Mouse (Mus musculus): ENCODE measurements around the gene Edaradd.

Edaradd gene

DNA sequence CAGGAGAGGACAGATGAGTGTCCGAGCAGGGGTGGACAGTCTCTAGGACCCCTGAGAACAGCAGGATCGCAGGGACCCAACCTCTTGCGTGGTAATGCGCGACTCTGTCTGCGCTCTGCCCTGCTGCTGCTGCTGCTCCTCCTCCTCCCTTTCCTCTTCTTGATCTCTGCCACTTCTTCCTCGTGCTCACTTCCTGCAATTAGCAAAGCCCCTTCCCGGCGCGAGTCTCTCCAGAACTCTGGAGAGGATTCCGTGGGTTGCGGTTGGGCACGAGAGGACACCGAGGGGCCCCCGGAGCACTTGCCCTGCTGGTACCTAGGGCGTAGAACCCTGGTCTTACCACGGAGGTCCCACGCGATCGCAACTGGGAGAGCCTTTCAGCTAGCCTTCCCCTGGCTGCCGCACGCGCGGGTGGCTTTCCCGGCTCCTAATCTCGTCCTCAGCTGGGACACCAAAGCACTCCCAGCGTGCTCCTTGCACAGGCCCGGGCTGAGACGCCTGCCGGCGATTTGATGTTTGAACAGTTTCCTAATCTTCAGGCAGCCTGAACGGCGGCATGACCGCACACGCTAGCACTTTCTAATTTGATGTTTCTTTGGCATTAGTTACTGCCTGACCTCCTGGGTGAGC is at the start of gene Edaradd:
Gene Edaradd (minus strand): TSS at position 484 of the 630 bp plus-strand sequence.
- peak in 1 of 2 experiments; percentile 38 for DNase-seq (ENCODE audit: low spot score in 2 of 2)

DNA sequence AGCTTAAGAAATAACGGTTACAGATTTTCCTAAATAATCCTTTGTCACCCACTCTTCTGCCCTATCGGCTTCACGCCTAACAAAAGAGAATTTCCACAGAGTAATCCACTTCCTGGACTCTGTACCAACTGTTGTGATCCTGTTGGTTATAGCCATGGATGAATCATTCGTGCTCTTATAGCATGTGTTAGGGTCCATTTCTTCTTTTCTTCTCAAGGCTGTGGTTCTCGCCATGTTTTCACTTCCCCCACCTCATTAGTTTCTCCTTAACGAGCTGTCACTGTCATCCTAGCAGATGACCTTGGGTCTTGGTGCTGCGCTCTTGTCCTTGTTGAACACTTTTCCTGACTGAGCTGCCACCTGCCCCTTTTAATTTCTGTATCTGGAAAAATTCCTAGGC is 49.5 kb upstream of the Edaradd start:
- DNase-seq (ENCODE audit: low spot score in 2 of 2), result no peak

DNA sequence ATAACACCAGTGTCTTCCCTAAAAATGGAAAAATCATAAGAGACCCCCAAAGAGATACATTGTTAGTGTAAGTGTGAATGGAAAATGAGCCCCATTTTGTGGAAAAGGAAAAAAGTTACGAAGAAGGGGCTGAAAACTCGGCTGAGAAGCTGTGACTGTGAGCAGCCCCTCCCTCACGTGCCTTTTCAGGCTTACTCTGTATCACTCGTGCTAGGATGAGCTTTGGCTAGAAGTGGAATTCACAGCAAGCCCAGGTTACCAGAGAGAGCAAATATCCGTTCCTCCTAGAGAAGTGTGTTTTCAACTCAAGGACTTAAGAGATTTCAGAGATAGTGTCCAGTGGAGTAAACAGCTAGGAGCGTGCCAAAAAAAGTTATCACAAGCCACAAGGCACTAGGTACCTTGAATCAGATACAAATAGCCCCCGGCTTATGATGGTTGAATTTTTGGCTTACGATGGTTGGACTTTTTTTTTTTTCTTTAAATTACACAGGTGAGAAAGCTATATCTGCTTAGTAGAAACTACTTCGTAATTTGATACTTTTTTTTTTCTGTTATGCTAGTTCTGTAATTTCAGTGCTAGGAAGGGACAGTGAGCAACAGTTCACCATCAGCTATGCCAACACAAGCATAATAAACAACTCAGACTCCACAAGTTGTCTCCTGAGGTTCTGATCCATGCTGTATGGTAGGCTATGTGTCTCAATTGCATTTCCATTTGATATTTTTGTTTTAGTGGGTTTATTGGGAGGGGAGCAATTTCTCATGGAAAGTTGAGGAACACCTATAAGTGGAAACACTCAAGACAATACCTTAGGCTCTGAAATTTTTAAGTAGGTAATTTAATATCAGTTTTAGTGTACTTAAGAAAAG is 48.6 kb upstream of the Edaradd start:
- DNase-seq (ENCODE audit: low spot score in 2 of 2), result no peak

DNA sequence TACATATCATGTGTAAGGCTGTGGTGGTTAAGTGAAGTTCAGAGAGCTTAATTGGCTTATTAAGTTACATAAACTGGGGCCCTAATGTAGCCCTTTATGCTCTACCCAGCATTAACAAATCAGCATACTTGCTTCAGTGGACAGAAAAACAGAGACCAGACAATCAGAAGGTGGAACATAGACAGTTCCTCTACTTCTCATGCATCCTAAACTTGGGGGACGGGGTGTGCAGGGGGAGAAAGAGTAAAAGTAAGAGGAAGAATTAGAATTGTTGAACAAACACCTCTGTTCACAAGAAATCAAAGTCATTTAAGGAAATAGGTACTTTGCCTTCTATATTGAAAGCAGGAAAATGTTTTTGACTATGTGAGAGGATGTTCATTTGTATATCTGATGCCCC is 47.7 kb upstream of the Edaradd start:
- no peak for DNase-seq (ENCODE audit: low spot score in 2 of 2)

DNA sequence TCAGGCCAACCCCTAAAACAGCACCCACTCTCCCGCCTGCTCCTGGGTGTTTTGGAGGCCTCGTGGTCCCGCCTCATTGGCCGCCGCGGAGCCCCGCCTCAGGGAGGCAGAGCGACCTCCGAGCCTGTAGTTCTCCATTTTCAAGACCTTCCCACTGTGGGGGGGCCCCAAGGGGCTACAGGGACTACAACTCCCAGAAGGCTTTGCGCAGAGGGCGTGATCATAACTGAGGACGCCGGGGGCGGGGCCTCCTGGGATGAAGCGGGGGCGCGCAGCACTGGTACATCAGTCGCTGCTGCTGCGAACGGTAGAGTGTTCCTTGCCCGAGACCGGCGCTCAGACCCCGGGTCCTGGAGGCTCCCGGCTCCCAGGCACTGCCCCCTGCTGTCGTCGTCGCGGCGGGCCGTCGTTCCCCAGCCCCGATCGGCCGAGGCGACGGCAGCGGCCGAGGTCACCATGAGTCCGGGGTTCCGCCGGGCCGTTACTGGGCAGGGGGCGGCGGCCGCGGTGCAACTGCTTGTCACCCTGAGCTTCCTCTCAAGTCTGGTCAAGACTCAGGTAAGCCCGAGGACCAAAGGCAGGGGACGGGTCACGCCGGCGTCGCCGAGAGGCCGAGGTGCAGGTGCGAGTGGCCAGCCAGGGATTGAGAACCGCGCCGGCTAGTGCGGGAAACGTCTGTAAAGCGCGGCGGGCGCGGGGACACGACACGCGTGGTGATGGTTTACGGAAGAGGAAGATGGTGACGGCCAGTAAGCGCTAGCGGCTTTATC is 45.6 kb upstream of the Edaradd start, which contains the start of gene Ero1lb:
Gene Ero1lb (plus strand): TSS at position 254 of the 770 bp plus-strand sequence.
- DNase-seq (ENCODE audit: low spot score in 2 of 2), result peak; percentile 99

DNA sequence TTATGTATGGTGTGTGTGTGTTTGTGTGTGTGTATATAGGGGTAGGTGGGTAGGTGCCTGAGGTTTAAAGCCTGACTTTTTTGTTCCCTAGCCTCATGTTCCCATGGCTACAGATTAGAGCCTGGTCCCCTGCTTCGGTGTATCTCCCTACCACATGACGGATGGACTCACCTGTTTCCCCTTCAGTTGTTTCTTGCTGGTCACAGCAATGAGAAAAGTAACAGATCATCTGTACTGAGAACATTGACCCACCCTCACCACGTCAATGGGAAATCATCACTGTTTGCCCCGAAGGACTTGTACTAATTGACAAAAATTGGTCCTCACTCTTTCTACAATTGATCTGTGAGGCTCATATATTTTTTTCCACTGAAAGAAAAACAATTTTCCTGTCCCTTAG is 42.0 kb upstream of the Edaradd start:
- no peak for DNase-seq (ENCODE audit: low spot score in 2 of 2)

DNA sequence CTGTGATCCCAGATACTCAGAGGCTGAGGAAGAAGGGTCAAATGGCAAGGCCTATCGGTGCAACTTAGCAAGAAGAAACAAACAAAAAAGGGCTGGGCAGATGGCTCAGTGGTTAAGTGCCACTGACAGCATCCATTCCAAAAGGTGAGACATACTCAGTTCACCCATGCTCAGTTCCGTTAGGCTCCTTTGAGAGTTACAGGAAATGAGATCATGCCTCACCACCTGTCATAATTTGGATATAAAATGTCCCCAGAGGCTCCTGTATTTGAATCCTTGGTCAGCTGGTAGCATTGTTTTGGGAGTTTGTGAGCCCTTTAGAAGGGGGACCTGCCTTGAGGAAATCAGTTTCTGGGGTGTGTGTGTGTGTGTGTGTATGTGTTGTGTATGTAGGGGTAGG is 41.5 kb upstream of the Edaradd start:
- no peak for DNase-seq (ENCODE audit: low spot score in 2 of 2)

DNA sequence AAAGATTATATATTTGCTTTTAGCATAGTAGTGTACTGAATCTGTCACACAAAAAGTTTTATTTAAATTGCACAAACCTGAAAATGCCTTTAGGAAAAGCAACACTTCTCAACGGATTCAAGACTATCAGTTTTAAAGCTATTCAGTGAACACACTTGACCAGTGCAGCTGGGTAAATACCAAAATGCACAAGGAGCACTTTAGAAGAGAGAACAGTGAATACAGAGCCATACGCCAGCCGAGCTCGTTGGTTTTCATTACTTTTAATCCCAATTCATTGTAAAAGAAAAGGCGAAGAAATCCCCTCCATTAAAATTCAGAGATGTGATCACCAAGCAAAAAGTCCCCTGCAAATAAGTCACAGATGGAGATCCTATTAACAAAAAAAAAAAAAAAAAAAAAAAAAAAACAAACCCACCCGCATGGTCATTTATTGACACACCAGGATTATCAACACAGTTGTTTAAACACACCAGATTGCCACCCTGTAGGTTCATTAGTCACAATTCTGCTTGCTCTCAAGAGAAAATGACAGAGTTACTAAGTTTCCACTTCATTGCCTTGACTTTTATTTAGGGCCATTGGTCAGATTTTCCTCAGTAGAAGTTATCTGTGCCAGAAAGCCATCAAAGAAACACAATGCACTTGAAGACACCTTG is 39.4 kb upstream of the Edaradd start:
- DNase-seq (ENCODE audit: low spot score in 2 of 2), result no peak

DNA sequence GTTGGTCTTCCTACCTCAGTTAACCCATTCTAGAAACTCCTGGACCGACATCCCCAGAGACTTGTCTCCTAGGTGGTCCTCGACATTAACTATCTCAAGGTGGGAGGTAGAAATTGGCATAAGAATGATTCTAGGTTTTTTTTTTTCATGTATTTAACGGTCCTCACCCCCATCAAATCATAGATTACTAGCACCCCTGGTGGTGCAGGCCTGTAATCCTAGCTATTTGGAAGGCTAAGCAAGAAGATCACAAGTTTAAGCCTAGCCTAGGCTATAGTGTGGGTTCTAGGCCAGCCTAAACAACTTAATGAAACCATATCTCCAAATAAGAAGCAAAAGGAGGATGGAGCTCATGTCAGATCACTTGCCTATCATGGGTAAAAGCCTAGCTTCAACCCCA is 38.8 kb upstream of the Edaradd start:
- no peak for DNase-seq (ENCODE audit: low spot score in 2 of 2)

DNA sequence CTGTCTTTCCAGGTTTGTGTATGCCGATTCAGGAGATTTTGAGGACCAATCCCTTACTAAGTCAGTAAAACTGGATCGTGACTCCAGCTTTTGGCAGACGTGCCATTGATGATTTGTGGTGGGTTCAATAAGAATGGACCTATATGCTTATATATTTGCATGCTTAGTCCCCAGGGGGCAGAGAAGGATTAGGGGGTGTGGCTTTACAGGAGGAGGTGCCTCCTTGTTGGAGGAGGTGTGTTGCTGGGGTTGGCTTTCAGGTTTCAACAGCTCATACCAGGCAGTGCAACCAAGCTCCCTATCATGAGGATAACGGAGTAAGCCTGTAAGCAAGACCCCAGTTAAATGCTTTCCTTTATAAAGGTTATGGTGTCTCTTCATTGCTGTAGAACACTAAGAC is 34.0 kb upstream of the Edaradd start:
- DNase-seq (ENCODE audit: low spot score in 2 of 2), result no peak

DNA sequence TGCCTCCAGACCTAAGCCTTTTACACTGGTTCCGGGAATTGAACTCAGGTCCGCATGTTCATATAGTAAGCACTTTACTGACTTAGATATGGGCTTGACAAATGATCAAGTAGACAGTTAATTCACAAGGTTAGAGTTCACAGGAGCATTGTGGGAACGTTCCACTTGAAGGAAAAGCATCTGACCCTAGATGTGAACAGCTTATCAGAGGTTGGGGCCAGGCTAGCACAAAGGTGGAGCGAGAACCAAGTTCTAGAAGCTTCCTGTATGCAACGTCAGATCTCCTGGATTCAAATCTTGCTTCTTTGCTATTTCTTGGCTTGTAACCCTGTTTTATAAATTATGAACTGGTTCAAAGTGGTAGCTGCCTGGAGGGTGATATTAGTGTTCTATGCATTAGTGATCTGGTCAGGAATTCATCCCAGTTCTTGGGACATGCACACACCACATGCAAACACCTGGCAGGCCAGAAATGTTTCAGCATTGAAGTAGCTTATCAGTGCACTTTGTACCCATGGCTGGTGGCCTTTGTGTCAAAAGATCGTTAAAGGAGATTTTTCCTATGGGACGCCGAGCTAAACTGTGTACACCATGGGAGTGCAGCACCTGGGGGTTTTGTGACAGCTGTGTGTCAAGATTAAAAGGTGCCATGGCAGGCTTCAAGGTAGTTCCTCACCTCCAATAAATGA is 23.8 kb upstream of the Edaradd start:
- no peak for DNase-seq (ENCODE audit: low spot score in 2 of 2)

DNA sequence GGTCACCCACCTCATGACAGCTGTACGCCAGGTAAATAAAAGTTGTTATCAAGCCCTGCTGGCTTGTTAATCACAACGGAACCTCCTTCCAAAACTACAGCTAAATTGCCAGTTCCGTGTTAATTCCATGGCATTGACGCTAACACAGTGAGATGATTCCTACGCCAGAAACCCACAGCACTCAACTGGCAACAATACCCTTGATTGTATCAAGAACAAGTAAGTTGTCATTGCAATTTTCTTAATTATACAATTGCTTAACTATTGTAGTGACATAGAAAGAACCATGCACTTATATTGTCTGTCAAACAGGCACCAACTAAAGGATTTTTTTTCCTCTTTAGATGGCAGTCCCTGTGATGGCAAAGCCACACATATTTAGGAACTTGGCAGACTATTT is 23.0 kb upstream of the Edaradd start:
- DNase-seq (ENCODE audit: low spot score in 2 of 2), result no peak

DNA sequence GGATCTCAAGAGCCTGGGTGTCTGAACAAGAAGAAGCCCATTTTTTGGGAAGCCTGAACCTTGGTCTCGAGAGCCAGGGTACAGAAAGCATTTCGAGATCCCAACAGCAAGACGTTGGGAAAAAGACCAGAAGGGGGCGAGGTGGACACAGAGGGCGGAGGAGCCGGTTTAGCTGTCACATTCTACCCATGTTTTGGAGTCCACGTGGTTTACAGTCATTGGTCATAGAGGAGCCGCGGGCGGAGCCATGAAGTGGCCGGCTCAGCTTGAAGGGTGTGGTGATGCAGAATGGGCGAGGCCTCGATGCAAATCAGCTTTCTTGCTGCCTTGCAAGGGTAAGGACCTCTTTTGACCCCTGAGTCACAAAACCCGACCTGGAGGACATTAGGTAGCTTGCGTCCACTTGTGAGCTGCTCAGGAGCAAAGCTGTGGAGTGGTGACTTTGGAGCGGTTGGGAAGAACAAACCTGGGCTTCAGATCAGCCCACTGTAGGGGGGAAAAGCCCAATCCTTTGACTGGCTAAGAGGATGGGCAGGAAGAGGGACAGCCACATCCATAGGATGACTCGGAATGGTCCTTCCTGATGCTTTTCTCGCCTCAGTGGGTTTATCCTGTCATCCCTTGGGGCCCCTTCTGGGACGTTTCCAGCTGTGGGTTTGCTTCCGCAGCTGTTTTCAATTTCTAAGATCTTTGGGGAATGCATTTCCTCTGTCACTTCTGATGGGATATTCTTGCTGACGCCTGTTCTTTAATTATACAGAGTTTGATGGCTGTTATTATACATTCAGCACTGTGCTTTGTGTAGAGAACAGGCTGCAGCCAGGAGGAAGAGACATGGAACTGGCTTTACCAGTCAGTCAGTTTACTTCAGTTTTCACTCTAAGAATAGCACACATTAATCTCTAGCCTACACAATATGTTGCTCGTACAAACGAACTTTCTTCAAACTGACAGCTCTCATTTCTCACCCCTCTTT is 22.1 kb upstream of the Edaradd start:
- DNase-seq (ENCODE audit: low spot score in 2 of 2), result peak; percentile 31 to 35

DNA sequence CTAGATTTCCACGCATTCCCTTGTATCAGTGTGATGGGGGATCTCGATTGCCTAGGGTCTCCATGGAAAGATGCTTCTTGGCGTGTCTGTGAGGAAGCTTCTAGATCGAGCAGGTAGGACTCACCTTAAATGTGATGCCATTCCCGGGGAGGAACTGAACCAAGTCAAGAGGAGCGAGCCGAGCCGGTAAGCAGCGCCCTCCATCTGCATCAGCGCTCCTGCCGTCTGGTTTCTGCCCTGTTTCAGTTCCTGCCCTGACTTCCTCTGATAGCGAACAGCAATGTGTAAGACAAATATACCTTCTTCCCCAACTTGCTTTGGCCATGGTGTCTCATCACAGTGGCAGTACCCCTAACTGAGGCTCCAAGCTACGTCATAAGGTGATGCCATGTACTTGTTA is 19.9 kb upstream of the Edaradd start:
- no peak for DNase-seq (ENCODE audit: low spot score in 2 of 2)

DNA sequence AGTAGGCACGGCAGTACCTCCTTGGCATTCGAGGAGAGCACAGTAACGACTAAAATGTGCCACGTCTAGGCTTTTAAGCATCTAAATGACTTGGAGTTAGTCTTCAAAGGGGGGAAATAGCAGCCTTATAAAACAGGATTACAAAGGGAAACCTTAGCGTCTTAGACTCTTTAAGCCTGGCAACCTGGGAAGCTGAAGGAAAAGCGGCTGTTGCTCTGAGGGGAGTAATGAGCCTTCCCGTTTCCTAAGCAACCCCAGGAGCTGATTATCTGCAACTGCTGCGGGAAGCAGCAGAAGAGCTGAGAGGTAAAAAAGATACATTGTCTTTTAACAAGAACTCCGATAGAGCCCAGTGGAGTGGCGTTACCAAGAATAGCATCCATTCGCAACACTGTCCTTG is 19.5 kb upstream of the Edaradd start:
- no peak for DNase-seq (ENCODE audit: low spot score in 2 of 2)

DNA sequence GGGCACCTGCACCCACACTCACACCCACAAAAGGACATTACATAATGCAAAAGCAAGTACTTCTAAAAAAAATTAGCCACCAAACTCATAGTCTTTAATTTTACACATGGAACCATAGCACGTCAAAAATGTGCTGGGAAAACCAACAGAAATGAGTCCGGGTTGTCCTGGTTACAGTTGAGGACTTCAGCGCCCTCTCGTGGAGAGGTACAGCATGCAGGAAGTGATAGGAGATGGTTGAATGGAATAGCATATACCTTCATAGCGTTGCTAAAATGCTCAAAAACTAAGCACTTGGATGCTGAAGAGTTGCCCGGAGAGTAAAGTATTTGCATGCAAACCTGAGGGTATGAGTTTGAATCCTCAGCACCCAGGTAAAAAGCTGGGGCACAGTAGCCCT is 17.7 kb upstream of the Edaradd start:
- peak in 1 of 2 experiments; percentile 30 for DNase-seq (ENCODE audit: low spot score in 2 of 2)

DNA sequence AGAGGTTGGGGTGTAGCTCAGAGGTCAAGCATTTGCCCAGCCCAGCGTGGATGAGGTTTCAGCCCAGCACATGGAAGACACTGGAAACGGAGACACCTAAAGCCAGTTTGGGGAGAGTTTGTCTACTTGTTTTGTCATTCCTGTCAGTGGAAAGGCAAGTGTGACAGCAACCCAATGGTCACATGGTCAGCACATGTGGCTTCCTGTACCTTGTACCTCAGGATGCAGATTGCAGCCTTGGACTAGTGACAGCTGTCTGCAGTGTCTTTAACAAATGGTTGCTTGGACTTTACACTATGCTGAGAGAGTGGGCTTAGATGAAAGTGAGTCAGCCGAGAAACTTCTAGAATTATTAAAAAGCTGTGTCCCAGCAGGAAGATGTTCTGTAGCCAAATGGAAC is 14.4 kb upstream of the Edaradd start:
- DNase-seq (ENCODE audit: low spot score in 2 of 2), result no peak

DNA sequence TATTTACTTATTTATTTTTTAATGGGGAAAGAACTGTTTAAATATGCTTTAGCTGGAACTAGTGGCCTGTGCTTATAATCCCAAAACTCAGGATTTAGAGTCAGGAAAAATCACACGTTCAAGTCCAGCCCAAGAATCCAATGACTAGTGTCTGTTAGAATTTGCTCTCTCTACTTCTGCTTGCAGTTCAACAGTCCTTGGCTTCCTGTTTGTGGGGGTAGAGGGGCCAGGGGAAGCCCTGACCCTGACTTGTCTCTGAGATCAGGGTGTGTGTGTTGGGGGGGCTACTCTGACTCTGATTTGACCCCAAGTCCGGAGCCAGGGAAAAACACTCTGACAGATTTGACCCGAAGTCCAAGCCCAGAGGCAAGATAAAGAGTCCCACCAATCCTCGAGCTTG is 5.4 kb upstream of the Edaradd start:
- DNase-seq (ENCODE audit: low spot score in 2 of 2), result no peak

DNA sequence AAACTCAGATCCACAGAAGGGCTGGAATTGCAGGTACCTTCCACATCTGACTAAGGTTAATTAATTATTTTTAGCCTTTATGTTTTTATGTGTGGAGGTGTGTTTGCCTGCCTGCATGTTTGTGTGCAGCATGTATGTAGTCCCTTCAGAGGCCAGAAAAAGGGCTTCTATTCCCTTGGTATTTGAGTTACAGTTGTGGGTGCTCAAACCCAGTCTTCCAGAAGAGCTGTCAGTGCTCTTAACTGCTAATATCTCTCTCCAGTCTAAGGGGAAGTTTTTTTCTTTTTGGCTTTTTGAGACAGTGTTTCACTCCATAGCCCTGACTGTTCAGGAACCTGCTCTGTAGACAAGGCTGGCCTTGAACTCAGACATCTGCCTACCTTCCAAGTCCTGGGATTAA is 2.1 kb upstream of the Edaradd start:
- no peak for DNase-seq (ENCODE audit: low spot score in 2 of 2)

DNA sequence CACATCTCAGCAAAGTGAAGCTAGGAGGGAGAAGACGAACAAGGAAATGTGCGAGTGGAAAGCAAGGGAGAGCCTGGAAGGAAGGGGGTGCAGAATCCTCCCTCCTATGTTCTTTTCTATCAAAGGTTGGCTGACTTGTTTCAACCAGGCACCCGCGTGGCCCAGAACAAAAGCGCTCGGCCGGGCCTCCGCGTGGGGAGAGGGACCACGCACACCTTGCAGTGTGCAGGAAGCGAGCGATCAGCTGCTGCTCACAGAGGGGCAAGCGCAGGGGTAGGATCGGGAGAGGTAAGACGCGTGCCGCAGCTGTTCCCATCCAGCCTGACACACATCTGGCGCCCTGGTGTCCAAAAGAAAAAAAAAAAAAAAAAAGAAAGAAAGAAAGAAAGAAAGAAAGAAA is 867 bp downstream of the Edaradd start:
- no peak for DNase-seq (ENCODE audit: low spot score in 2 of 2)
